Comparison of ENCODE assay signal across 8 mouse cellular contexts in genomic region chr17:26508961-26509771, GRCm38 (mm10). TPM values are rescaled to one million over a fixed set of nuclear protein-coding genes. Genes with fewer than 3 reads are reported as not detected.
DNase-seq lines count a peak whose midpoint lies in the region.

No protein-coding gene starts in this region.

- peak overlapping the region; percentile 98 for H3K27ac ChIP-seq in forebrain, embryonic 10.5 days
- peak overlapping the region; percentile 98 for H3K27ac ChIP-seq in hindbrain, embryonic 10.5 days

- peaks cover 10% of the 10 kb centered on the region; the same call in 1 of the 2 replicates for H3K27me3 ChIP-seq in forebrain, embryonic 10.5 days (ENCODE audit: poor library complexity, severe bottlenecking)
- peaks cover 15% of the 10 kb centered on the region; the same call in 1 of the 2 replicates for H3K27me3 ChIP-seq in hindbrain, embryonic 10.5 days (ENCODE audit: insufficient read depth, poor library complexity, severe bottlenecking)

- peak overlapping the region; percentile 76 for H3K4me3 ChIP-seq in forebrain, embryonic 10.5 days
- H3K4me3 ChIP-seq in hindbrain, embryonic 10.5 days = peak overlapping the region; percentile 82

- peaks cover 55% of the 10 kb centered on the region for H3K4me1 ChIP-seq in forebrain, embryonic 10.5 days
- peaks cover 44% of the 10 kb centered on the region for H3K4me1 ChIP-seq in hindbrain, embryonic 10.5 days (replicated peaks)

- WGBS in forebrain, embryonic 10.5 days = 29% methylated on average over 25 of the region's 25 CpGs
- 28% methylated on average over 25 of the region's 25 CpGs for WGBS in hindbrain, embryonic 10.5 days

- DNase-seq in MEL-GATA-1-ER (ENCODE audit: extremely low read depth, low read depth) = peak; percentile 72
- DNase-seq in c-Kit-negative CD71-positive TER-119-positive erythroid progenitor cells, embryonic 14.5 days (ENCODE audit: low read depth, low spot score) = peak; percentile 82
- peak; percentile 84 for DNase-seq in forebrain, embryonic 10.5 days (ENCODE audit: extremely low spot score, low spot score)
- peak; percentile 84 for DNase-seq in hindbrain, embryonic 10.5 days (ENCODE audit: low spot score)
- peak; percentile 44 to 75 for DNase-seq in layer of hippocampus, postnatal 25 days (ENCODE audit: extremely low spot score in 1 of 2, low spot score in 1 of 2)
- peak; percentile 83 for DNase-seq in lung, postnatal 36 days
- peak; percentile 55 for DNase-seq in right cerebral cortex, postnatal 25 days
- DNase-seq in yolk sac, embryonic 10.5 days (ENCODE audit: low spot score) = no peak

- H3K9me3 ChIP-seq in forebrain, embryonic 10.5 days = no peaks in the 10 kb centered on the region
- no peaks in the 10 kb centered on the region for H3K9me3 ChIP-seq in hindbrain, embryonic 10.5 days

- H3K36me3 ChIP-seq in forebrain, embryonic 10.5 days (replicated peaks) = peaks cover 23% of the 10 kb centered on the region
- peaks cover 20% of the 10 kb centered on the region for H3K36me3 ChIP-seq in hindbrain, embryonic 10.5 days

RNA-seq across cellular contexts. Expression of gene Ergic1, which starts 52.1 kb away (rescaled TPM):
- 116 and 127 TPM in 2 replicates for polyA plus RNA-seq in forebrain, embryonic 10.5 days (2016; fragmentation: Nextera tagmentation; extraction: Ambion mirVana)
- polyA plus RNA-seq in hindbrain, embryonic 10.5 days (2016; fragmentation: Nextera tagmentation; extraction: Ambion mirVana) = 97.7 and 103 TPM in 2 replicates
- total RNA-seq in layer of hippocampus, postnatal 25 days (2021) = 100 to 1,000 TPM; 114 to 118 TPM

RNA-seq across cellular contexts. Expression of gene Dusp1, which starts 52.8 kb away (rescaled TPM):
- polyA plus RNA-seq in forebrain, embryonic 10.5 days (2016; fragmentation: Nextera tagmentation; extraction: Ambion mirVana) = 22.0 and 24.4 TPM in 2 replicates
- polyA plus RNA-seq in hindbrain, embryonic 10.5 days (2016; fragmentation: Nextera tagmentation; extraction: Ambion mirVana) = 26.8 and 36.8 TPM in 2 replicates
- total RNA-seq in layer of hippocampus, postnatal 25 days (2021) = 10 to 100 TPM; 14.7 to 18.3 TPM
